Mouse (Mus musculus): ENCODE measurements around the gene Ovca2. TPM values are rescaled to one million over a fixed set of nuclear protein-coding genes. Genes with fewer than 3 reads are reported as not detected.
A peak's percentile ranks its signal among the peaks of the same experiment; 100 is the strongest.

The Ovca2 gene
- 18.7 and 23.9 TPM in 2 replicates for polyA plus RNA-seq (2015; fragmentation: Nextera tagmentation; extraction: Ambion mirVana)

- under 1% methylated on average over 33 of the region's 33 CpGs for WGBS
- H3K4me2 ChIP-seq (ENCODE audit: low read depth, low read length) = peak within 1 kb of the TSS; percentile 87
- H3K36me3 ChIP-seq (ENCODE audit: control insufficient read depth, insufficient read depth, low read length) = peaks cover 7% of the 10 kb centered on the region
Observed at GRCm38 (mm10) chr11:75178672-75179208, at the start of gene Ovca2. TSS of gene Ovca2 (minus strand) at chr11:75178835.

DNA sequence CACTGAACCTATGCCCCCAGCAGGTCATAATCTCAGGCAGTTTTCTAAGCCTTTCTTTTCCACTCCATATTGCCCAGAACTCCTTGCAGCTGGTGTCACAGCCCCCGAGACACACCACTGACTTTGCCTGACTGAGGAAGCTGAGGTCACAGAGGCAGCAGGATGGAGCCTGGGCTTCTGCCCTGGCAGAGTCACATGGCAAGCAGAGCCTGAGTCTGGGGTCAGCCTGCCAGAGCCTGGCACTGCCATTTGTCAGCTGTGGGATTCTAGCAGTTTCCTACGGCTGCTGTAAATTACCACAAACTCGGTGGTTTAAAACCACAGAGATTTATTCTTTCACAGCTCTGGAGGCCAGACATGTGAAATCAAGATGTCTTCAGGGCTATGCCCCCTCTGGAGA lies 49.0 kb upstream of the Ovca2 start:
- Histone ChIP-seq H3K27me3 (replicated peaks; ENCODE audit: control insufficient read depth, insufficient read depth, low read length) (no peaks in the 10 kb centered on the region), H3K4me3 (ENCODE audit: low read length) (no peak overlapping the region), H3K4me1 (ENCODE audit: control insufficient read depth, insufficient read depth, low read length) (peaks cover 4% of the 10 kb centered on the region; the same call in 1 of the 2 replicates), H3K36me3 (ENCODE audit: control insufficient read depth, insufficient read depth, low read length) (no peaks in the 10 kb centered on the region), H3K9ac (ENCODE audit: low read depth, low read length) (no peak overlapping the region), H3K27ac (ENCODE audit: low read length) (no peak overlapping the region), H3K4me2 (ENCODE audit: low read depth, low read length) (no peak overlapping the region), H3K9me3 (ENCODE audit: control insufficient read depth, low read length) (no peaks in the 10 kb centered on the region)
- ATAC-seq = no peak
- 62% methylated on average over 3 of the region's 3 CpGs for WGBS

More at GRCm38 (mm10) chr11:75178672-75179208, at the start of gene Ovca2:
- H3K4me1 ChIP-seq (ENCODE audit: control insufficient read depth, insufficient read depth, low read length) = peaks cover 18% of the 10 kb centered on the region
- peak within 1 kb of the TSS; percentile 82 for H3K4me3 ChIP-seq (ENCODE audit: low read length)
- no peaks in the 10 kb centered on the region for H3K9me3 ChIP-seq (ENCODE audit: control insufficient read depth, low read length)
- H3K9ac ChIP-seq (ENCODE audit: low read depth, low read length) = peak within 1 kb of the TSS; percentile 88
- peak; percentile 96 for ATAC-seq
- H3K27ac ChIP-seq (ENCODE audit: low read length) = peak within 1 kb of the TSS; percentile 71
- no peaks in the 10 kb centered on the region for H3K27me3 ChIP-seq (replicated peaks; ENCODE audit: control insufficient read depth, insufficient read depth, low read length)

DNA sequence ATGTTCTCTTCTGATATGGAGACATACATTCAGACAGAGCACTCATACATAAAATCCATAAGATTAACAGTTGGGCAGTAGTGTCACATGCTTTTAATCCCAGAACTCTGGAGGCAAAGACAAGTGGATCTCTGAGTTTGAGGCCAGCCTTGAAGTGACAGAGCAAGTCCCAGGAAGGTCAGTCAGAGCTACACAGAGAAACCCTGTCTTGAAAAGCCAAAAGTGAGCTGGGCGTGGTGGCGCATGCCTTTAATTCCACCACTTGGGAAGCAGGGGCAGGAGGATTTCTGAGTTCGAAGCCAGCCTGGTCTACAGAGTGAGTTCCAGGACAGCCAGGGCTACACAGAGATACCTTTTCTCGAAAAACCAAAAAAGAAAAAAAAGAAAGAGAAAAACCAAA lies 46.2 kb upstream of the Ovca2 start:
- H3K9ac ChIP-seq (ENCODE audit: low read depth, low read length) = no peak overlapping the region
- no peak overlapping the region for H3K27ac ChIP-seq (ENCODE audit: low read length)

DNA sequence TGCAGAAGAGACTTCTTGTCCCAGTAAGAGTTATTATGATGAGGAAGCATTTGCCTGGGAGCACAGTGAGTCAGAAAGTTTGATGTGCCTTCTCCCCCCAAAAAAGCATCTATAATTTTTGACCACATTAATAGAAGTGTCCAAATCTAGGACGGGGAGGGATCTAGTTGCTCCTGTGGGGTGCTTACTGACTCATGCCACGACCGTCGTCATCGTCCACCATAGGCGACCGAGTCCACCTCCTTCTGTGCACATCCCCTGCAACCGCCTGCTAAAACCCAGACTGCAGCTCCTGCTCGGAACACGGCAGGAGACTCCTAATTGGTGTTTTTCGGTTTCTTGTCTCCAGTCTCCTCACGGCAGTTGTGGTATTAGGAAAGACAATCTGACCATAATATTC lies 45.4 kb upstream of the Ovca2 start:
- H3K4me3 ChIP-seq (ENCODE audit: low read length) = no peak overlapping the region
- no peaks in the 10 kb centered on the region for H3K27me3 ChIP-seq (replicated peaks; ENCODE audit: control insufficient read depth, insufficient read depth, low read length)
- peaks cover 10% of the 10 kb centered on the region; the same call in 1 of the 2 replicates for H3K4me1 ChIP-seq (ENCODE audit: control insufficient read depth, insufficient read depth, low read length)
- no peaks in the 10 kb centered on the region for H3K36me3 ChIP-seq (ENCODE audit: control insufficient read depth, insufficient read depth, low read length)
- no peak overlapping the region for H3K4me2 ChIP-seq (ENCODE audit: low read depth, low read length)
- no peak for ATAC-seq
- no peak overlapping the region for H3K27ac ChIP-seq (ENCODE audit: low read length)
- 89% methylated on average over 12 of the region's 12 CpGs for WGBS
- H3K9ac ChIP-seq (ENCODE audit: low read depth, low read length) = no peak overlapping the region
- no peaks in the 10 kb centered on the region for H3K9me3 ChIP-seq (ENCODE audit: control insufficient read depth, low read length)

More for the DNA sequence above, 46.2 kb upstream of the Ovca2 start:
- Histone ChIP-seq H3K4me1 (ENCODE audit: control insufficient read depth, insufficient read depth, low read length) (peaks cover 10% of the 10 kb centered on the region; the same call in 1 of the 2 replicates), H3K4me3 (ENCODE audit: low read length) (no peak overlapping the region), H3K27me3 (replicated peaks; ENCODE audit: control insufficient read depth, insufficient read depth, low read length) (no peaks in the 10 kb centered on the region), H3K36me3 (ENCODE audit: control insufficient read depth, insufficient read depth, low read length) (no peaks in the 10 kb centered on the region), H3K9me3 (ENCODE audit: control insufficient read depth, low read length) (no peaks in the 10 kb centered on the region), H3K4me2 (ENCODE audit: low read depth, low read length) (no peak overlapping the region)
- 87% methylated on average over 4 of the region's 4 CpGs for WGBS
- no peak for ATAC-seq

DNA sequence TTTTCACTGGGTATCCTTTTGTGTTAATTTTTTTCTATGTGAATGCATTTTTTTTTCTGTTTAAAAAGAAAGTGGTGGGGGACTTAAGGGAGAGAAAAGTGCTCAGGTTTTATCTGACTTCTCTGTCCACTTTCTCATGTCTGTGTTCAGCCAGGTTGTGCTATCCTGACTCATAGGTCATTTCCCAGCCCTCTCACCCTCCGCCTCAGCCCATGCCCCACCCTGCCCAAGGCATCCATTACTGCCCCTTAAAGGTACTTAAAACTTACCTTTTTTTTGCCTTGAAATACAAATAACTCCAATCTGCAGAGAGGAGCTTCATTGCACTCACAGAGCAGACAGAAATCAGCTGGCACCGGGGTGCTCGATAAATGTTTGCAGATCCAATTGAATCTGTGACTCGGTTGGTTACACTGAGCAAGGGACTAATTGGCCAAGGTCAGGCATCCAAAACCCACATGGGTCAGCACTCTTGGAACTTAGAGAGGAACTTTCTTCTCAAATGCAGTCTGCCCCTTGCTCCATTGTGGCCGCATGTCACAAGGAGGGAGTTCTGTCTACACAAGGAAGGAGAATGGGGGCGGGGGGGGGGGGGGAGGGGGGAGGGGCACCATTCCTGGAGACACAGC lies 42.0 kb upstream of the Ovca2 start:
- Histone ChIP-seq H3K9me3 (ENCODE audit: control insufficient read depth, low read length) (no peaks in the 10 kb centered on the region), H3K27ac (ENCODE audit: low read length) (no peak overlapping the region), H3K27me3 (replicated peaks; ENCODE audit: control insufficient read depth, insufficient read depth, low read length) (no peaks in the 10 kb centered on the region), H3K9ac (ENCODE audit: low read depth, low read length) (no peak overlapping the region), H3K4me1 (ENCODE audit: control insufficient read depth, insufficient read depth, low read length) (peaks cover 10% of the 10 kb centered on the region; the same call in 1 of the 2 replicates), H3K4me2 (ENCODE audit: low read depth, low read length) (no peak overlapping the region), H3K4me3 (ENCODE audit: low read length) (no peak overlapping the region), H3K36me3 (ENCODE audit: control insufficient read depth, insufficient read depth, low read length) (no peaks in the 10 kb centered on the region)
- ATAC-seq = no peak
- 45% methylated on average over 5 of the region's 6 CpGs for WGBS

- Histone ChIP-seq H3K4me1 (ENCODE audit: control insufficient read depth, insufficient read depth, low read length) (peaks cover 10% of the 10 kb centered on the region; the same call in 1 of the 2 replicates), H3K4me3 (ENCODE audit: low read length) (no peak overlapping the region), H3K27me3 (replicated peaks; ENCODE audit: control insufficient read depth, insufficient read depth, low read length) (no peaks in the 10 kb centered on the region), H3K36me3 (ENCODE audit: control insufficient read depth, insufficient read depth, low read length) (no peaks in the 10 kb centered on the region), H3K27ac (ENCODE audit: low read length) (no peak overlapping the region), H3K9ac (ENCODE audit: low read depth, low read length) (no peak overlapping the region), H3K4me2 (ENCODE audit: low read depth, low read length) (no peak overlapping the region), H3K9me3 (ENCODE audit: control insufficient read depth, low read length) (no peaks in the 10 kb centered on the region)
- peak; percentile 63 for ATAC-seq
- WGBS = 36% methylated on average over 9 of the region's 9 CpGs
Observed at GRCm38 (mm10) chr11:75220115-75220514, 41.5 kb upstream of the Ovca2 start.

GRCm38 (mm10) chr11:75214081-75214950 lies 35.7 kb upstream of the Ovca2 start:
- H3K4me3 ChIP-seq (ENCODE audit: low read length) = peak overlapping the region; percentile 37
- 22% methylated on average over 13 of the region's 13 CpGs for WGBS
- no peaks in the 10 kb centered on the region for H3K9me3 ChIP-seq (ENCODE audit: control insufficient read depth, low read length)
- peak overlapping the region; percentile 66 for H3K9ac ChIP-seq (ENCODE audit: low read depth, low read length)
- H3K27ac ChIP-seq (ENCODE audit: low read length) = peak overlapping the region; percentile 82
- peak overlapping the region; percentile 62 for H3K4me2 ChIP-seq (ENCODE audit: low read depth, low read length)
- H3K27me3 ChIP-seq (replicated peaks; ENCODE audit: control insufficient read depth, insufficient read depth, low read length) = no peaks in the 10 kb centered on the region
- H3K36me3 ChIP-seq (ENCODE audit: control insufficient read depth, insufficient read depth, low read length) = no peaks in the 10 kb centered on the region
- peaks cover 20% of the 10 kb centered on the region for H3K4me1 ChIP-seq (ENCODE audit: control insufficient read depth, insufficient read depth, low read length)
- ATAC-seq = peak; percentile 29

DNA sequence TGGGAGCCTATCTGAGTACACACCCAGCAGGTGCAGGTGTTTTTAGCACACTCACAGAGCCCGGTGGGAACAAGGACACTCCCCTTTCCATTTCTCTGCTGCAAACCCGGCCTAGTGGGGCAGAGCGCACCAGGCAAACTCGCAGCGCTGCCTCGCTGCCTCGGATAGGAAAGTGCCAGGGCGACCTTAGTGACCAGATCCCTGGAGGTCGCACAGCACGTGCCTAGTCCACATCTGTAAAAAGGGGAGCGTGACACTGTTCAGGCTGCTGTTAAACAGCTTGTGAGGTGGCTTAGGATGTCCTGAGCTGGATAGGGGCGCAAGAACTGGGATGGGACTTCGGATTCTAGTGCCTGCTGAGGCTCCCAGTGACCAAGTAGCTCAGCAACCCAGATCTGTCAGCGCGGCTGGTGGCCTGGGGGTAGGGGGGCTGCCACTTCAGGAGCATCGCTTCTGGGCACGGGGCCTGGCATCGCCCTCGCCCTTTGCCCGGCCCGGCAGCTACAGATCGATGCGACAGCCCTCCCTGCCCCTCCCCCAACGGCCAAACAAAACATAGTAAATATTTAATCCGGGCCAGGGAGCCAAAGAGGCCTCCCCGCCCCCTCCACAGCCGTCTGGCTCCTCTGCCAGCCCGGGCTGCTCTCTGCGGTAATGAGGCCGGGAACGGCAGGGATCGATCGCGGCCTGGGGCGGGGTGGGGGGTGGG lies 34.9 kb upstream of the Ovca2 start:
- peak; percentile 88 for ATAC-seq
- peak overlapping the region; percentile 62 for H3K4me2 ChIP-seq (ENCODE audit: low read depth, low read length)
- no peaks in the 10 kb centered on the region for H3K9me3 ChIP-seq (ENCODE audit: control insufficient read depth, low read length)
- H3K4me3 ChIP-seq (ENCODE audit: low read length) = peak overlapping the region; percentile 37
- no peaks in the 10 kb centered on the region for H3K36me3 ChIP-seq (ENCODE audit: control insufficient read depth, insufficient read depth, low read length)
- H3K4me1 ChIP-seq (ENCODE audit: control insufficient read depth, insufficient read depth, low read length) = peaks cover 20% of the 10 kb centered on the region
- H3K9ac ChIP-seq (ENCODE audit: low read depth, low read length) = peak overlapping the region; percentile 66
- no peaks in the 10 kb centered on the region for H3K27me3 ChIP-seq (replicated peaks; ENCODE audit: control insufficient read depth, insufficient read depth, low read length)
- peak overlapping the region; percentile 82 for H3K27ac ChIP-seq (ENCODE audit: low read length)
- 9% methylated on average over 35 of the region's 35 CpGs for WGBS

DNA sequence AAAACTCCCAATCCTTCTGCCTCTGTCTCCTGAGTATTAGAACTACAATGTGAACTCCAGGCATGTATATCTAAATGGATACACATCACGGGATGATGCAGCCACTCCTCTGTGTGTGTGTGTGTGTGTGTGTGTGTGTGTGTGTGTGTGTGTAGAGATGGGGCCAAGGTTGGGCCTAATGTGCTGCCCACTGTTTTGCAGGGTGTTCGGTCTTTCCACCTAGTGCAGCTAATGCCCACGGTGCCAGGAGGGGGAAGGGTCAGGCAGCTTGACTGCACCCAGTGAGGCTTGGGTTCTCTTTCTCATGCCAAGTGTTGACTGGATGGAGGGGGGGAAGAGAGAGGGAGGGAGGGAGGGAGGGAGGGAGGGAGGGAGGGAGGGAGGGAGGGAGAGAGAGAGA lies 34.2 kb upstream of the Ovca2 start:
- no peaks in the 10 kb centered on the region for H3K9me3 ChIP-seq (ENCODE audit: control insufficient read depth, low read length)
- H3K27me3 ChIP-seq (replicated peaks; ENCODE audit: control insufficient read depth, insufficient read depth, low read length) = no peaks in the 10 kb centered on the region
- ATAC-seq = 0 out of 2 replicates have a peak, but pooled peaks have one; percentile 18
- 33% methylated on average over 3 of the region's 3 CpGs for WGBS
- H3K4me3 ChIP-seq (ENCODE audit: low read length) = no peak overlapping the region
- peaks cover 20% of the 10 kb centered on the region for H3K4me1 ChIP-seq (ENCODE audit: control insufficient read depth, insufficient read depth, low read length)
- H3K27ac ChIP-seq (ENCODE audit: low read length) = peak overlapping the region; percentile 58; the same call in 1 of the 2 replicates
- no peak overlapping the region for H3K4me2 ChIP-seq (ENCODE audit: low read depth, low read length)
- no peaks in the 10 kb centered on the region for H3K36me3 ChIP-seq (ENCODE audit: control insufficient read depth, insufficient read depth, low read length)
- H3K9ac ChIP-seq (ENCODE audit: low read depth, low read length) = no peak overlapping the region
